Mouse (Mus musculus): ENCODE data around the gene Zmynd8. TPM values are rescaled to one million over a fixed set of nuclear protein-coding genes. Genes with fewer than 3 reads are reported as not detected.

Zmynd8 gene
- polyA plus RNA-seq, 1 experiment, result 75.2 TPM

- Histone ChIP-seq H3K4me1 (ENCODE audit: control insufficient read depth, insufficient read depth, low read length) (no peaks in the 10 kb centered on the region), H3K4me3 (replicated peaks; ENCODE audit: control insufficient read depth, low read depth, low read length) (no peak overlapping the region), H3K27ac (ENCODE audit: control insufficient read depth, insufficient read depth, low read depth, low read length, poor library complexity) (no peak overlapping the region)
- TF ChIP-seq POLR2A (IDR thresholded peaks at IDR 0.05; ENCODE audit: borderline replicate concordance, control insufficient read depth, low read depth, low read length) (no peak), CTCF (IDR thresholded peaks at IDR 0.05; ENCODE audit: control insufficient read depth, insufficient read depth, low read length) (no peak)
- WGBS, result 89% methylated on average over 8 of the region's 8 CpGs
Observed at GRCm38 (mm10) chr2:165831637-165832289, 67.1 kb downstream of the Zmynd8 start.

- 91% methylated on average over 12 of the region's 12 CpGs for WGBS
- H3K27ac ChIP-seq (ENCODE audit: control insufficient read depth, insufficient read depth, low read depth, low read length, poor library complexity), result no peak overlapping the region
- TF ChIP-seq CTCF (IDR thresholded peaks at IDR 0.05; ENCODE audit: control insufficient read depth, insufficient read depth, low read length) (no peak), POLR2A (IDR thresholded peaks at IDR 0.05; ENCODE audit: borderline replicate concordance, control insufficient read depth, low read depth, low read length) (no peak)
Observed at GRCm38 (mm10) chr2:165828770-165829169, 70.0 kb downstream of the Zmynd8 start.

GRCm38 (mm10) chr2:165825964-165826712 is 72.7 kb downstream of the Zmynd8 start:
- Histone ChIP-seq H3K27ac (ENCODE audit: control insufficient read depth, insufficient read depth, low read depth, low read length, poor library complexity) (no peak overlapping the region), H3K4me3 (replicated peaks; ENCODE audit: control insufficient read depth, low read depth, low read length) (no peak overlapping the region), H3K4me1 (ENCODE audit: control insufficient read depth, insufficient read depth, low read length) (no peaks in the 10 kb centered on the region)
- 86% methylated on average over 10 of the region's 10 CpGs for WGBS
- TF ChIP-seq CTCF (IDR thresholded peaks at IDR 0.05; ENCODE audit: control insufficient read depth, insufficient read depth, low read length), result peak; percentile 72
- TF ChIP-seq POLR2A (IDR thresholded peaks at IDR 0.05; ENCODE audit: borderline replicate concordance, control insufficient read depth, low read depth, low read length), result no peak

More at GRCm38 (mm10) chr2:165828770-165829169, 70.0 kb downstream of the Zmynd8 start:
- Histone ChIP-seq H3K4me1 (ENCODE audit: control insufficient read depth, insufficient read depth, low read length) (no peaks in the 10 kb centered on the region), H3K4me3 (replicated peaks; ENCODE audit: control insufficient read depth, low read depth, low read length) (no peak overlapping the region)

GRCm38 (mm10) chr2:165825261-165825900 is 73.4 kb downstream of the Zmynd8 start:
- TF ChIP-seq CTCF (IDR thresholded peaks at IDR 0.05; ENCODE audit: control insufficient read depth, insufficient read depth, low read length), result no peak
- TF ChIP-seq POLR2A (IDR thresholded peaks at IDR 0.05; ENCODE audit: borderline replicate concordance, control insufficient read depth, low read depth, low read length), result no peak
- Histone ChIP-seq H3K4me3 (replicated peaks; ENCODE audit: control insufficient read depth, low read depth, low read length) (no peak overlapping the region), H3K27ac (ENCODE audit: control insufficient read depth, insufficient read depth, low read depth, low read length, poor library complexity) (no peak overlapping the region), H3K4me1 (ENCODE audit: control insufficient read depth, insufficient read depth, low read length) (no peaks in the 10 kb centered on the region)
- WGBS, result 93% methylated on average over 17 of the region's 17 CpGs

GRCm38 (mm10) chr2:165824826-165825225 is 74.0 kb downstream of the Zmynd8 start:
- WGBS, result 94% methylated on average over 10 of the region's 10 CpGs
- no peaks in the 10 kb centered on the region for H3K4me1 ChIP-seq (ENCODE audit: control insufficient read depth, insufficient read depth, low read length)
- TF ChIP-seq POLR2A (IDR thresholded peaks at IDR 0.05; ENCODE audit: borderline replicate concordance, control insufficient read depth, low read depth, low read length) (no peak), CTCF (IDR thresholded peaks at IDR 0.05; ENCODE audit: control insufficient read depth, insufficient read depth, low read length) (no peak)
- no peak overlapping the region for H3K27ac ChIP-seq (ENCODE audit: control insufficient read depth, insufficient read depth, low read depth, low read length, poor library complexity)
- H3K4me3 ChIP-seq (replicated peaks; ENCODE audit: control insufficient read depth, low read depth, low read length), result no peak overlapping the region

- WGBS, result 88% methylated on average over 15 of the region's 15 CpGs
- Histone ChIP-seq H3K27ac (ENCODE audit: control insufficient read depth, insufficient read depth, low read depth, low read length, poor library complexity) (no peak overlapping the region), H3K4me3 (replicated peaks; ENCODE audit: control insufficient read depth, low read depth, low read length) (no peak overlapping the region), H3K4me1 (ENCODE audit: control insufficient read depth, insufficient read depth, low read length) (no peaks in the 10 kb centered on the region)
- TF ChIP-seq POLR2A (IDR thresholded peaks at IDR 0.05; ENCODE audit: borderline replicate concordance, control insufficient read depth, low read depth, low read length), result no peak
- no peak for TF ChIP-seq CTCF (IDR thresholded peaks at IDR 0.05; ENCODE audit: control insufficient read depth, insufficient read depth, low read length)
Observed at GRCm38 (mm10) chr2:165822478-165822877, 76.3 kb downstream of the Zmynd8 start.

GRCm38 (mm10) chr2:165821671-165822070 is 77.1 kb downstream of the Zmynd8 start:
- WGBS, result 88% methylated on average over 12 of the region's 12 CpGs

GRCm38 (mm10) chr2:165820504-165821095 is 78.2 kb downstream of the Zmynd8 start:
- 83% methylated on average over 15 of the region's 15 CpGs for WGBS
- Histone ChIP-seq H3K27ac (ENCODE audit: control insufficient read depth, insufficient read depth, low read depth, low read length, poor library complexity) (no peak overlapping the region), H3K4me1 (ENCODE audit: control insufficient read depth, insufficient read depth, low read length) (no peaks in the 10 kb centered on the region), H3K4me3 (replicated peaks; ENCODE audit: control insufficient read depth, low read depth, low read length) (no peak overlapping the region)
- TF ChIP-seq POLR2A (IDR thresholded peaks at IDR 0.05; ENCODE audit: borderline replicate concordance, control insufficient read depth, low read depth, low read length), result no peak
- TF ChIP-seq CTCF (IDR thresholded peaks at IDR 0.05; ENCODE audit: control insufficient read depth, insufficient read depth, low read length), result no peak

More at GRCm38 (mm10) chr2:165821671-165822070, 77.1 kb downstream of the Zmynd8 start:
- TF ChIP-seq POLR2A (IDR thresholded peaks at IDR 0.05; ENCODE audit: borderline replicate concordance, control insufficient read depth, low read depth, low read length) (no peak), CTCF (IDR thresholded peaks at IDR 0.05; ENCODE audit: control insufficient read depth, insufficient read depth, low read length) (no peak)
- H3K4me3 ChIP-seq (replicated peaks; ENCODE audit: control insufficient read depth, low read depth, low read length), result no peak overlapping the region
- H3K27ac ChIP-seq (ENCODE audit: control insufficient read depth, insufficient read depth, low read depth, low read length, poor library complexity), result no peak overlapping the region
- H3K4me1 ChIP-seq (ENCODE audit: control insufficient read depth, insufficient read depth, low read length), result no peaks in the 10 kb centered on the region

Data from bone marrow, adult 2 months (tissue).